Mouse (Mus musculus) heart, embryonic 13.5 days (tissue): ENCODE results near the gene Gm9803. TPM values are rescaled to one million over a fixed set of nuclear protein-coding genes. Genes with fewer than 3 reads are reported as not detected.

Experiments used
- ATAC-seq: fragments of 200-750 bp; cut with Nextera tagmentation; 2 replicates; pipeline ENCODE4 v1.8.0; 2017; ENCODE audit warnings: moderate TSS enrichment; ENCODE audit not compliant: insufficient number of reproducible peaks, low FRiP score, low TSS enrichment; ENCODE audit errors: extremely low read depth
- H3K27ac ChIP-seq: fragments of 300-500 bp; sonication (generic); replicated peaks from 2 replicates; pipeline ENCODE4 v1.5.1; 2015; ENCODE audit warnings: moderate library complexity, mild to moderate bottlenecking, inconsistent platforms
- H3K27me3 ChIP-seq: fragments of 300-500 bp; sonication (generic); replicated peaks from 2 replicates; pipeline ENCODE4 v1.6.1; 2015; ENCODE audit warnings: mild to moderate bottlenecking, inconsistent platforms
- H3K36me3 ChIP-seq: fragments of 300-500 bp; sonication (generic); 2 replicates; pipeline ENCODE4 v1.6.1; 2015; ENCODE audit warnings: mild to moderate bottlenecking, inconsistent platforms
- H3K4me1 ChIP-seq: fragments of 300-500 bp; sonication (generic); 2 replicates; pipeline ENCODE4 v1.6.1; 2015; ENCODE audit warnings: inconsistent platforms
- H3K4me2 ChIP-seq: fragments of 300-500 bp; sonication (generic); 2 replicates; pipeline ENCODE4 v1.6.1; 2015; ENCODE audit warnings: inconsistent platforms, mild to moderate bottlenecking, moderate library complexity
- H3K4me3 ChIP-seq: fragments of 300-500 bp; sonication (generic); 2 replicates; pipeline ENCODE4 v1.5.1; 2015; ENCODE audit warnings: moderate library complexity, mild to moderate bottlenecking, inconsistent platforms
- H3K9ac ChIP-seq: fragments of 300-500 bp; sonication (generic); 2 replicates; pipeline ENCODE4 v1.6.1; 2015; ENCODE audit warnings: inconsistent platforms, mild to moderate bottlenecking, moderate library complexity
- H3K9me3 ChIP-seq: fragments of 300-500 bp; sonication (generic); 2 replicates; pipeline ENCODE4 v1.6.1; 2016; ENCODE audit warnings: inconsistent platforms
- WGBS: fragments of 180-500 bp; shearing (Covaris S2); methylation state at CpG from one replicate; pipeline ENCODE4 v1.1.7; 2015; ENCODE audit warnings: mixed read lengths; 5-methylcytosine and 5-hydroxymethylcytosine counted together
- polyA plus RNA-seq: library from polyadenylated mRNA; unstranded; fragments of >200 nt; fragmentation: Nextera tagmentation; extraction: Ambion mirVana; gene quantifications from 2 replicates; pipeline ENCODE4 v1.2.1, GENCODE M21; 2015

Gm9803 gene
- polyA plus RNA-seq, 1 experiment from 2014 or later, result 14.9 TPM

GRCm38 (mm10) chr10:43485751-43486268, 38.1 kb upstream of the Gm9803 start:
- Histone ChIP-seq H3K27ac (no peak overlapping the region), H3K36me3 (no peaks in the 10 kb centered on the region), H3K4me3 (no peak overlapping the region), H3K4me1 (peaks cover 79% of the 10 kb centered on the region), H3K4me2 (no peak overlapping the region), H3K27me3 (no peaks in the 10 kb centered on the region), H3K9ac (no peak overlapping the region), H3K9me3 (no peaks in the 10 kb centered on the region)
- 80% methylated on average over 6 of the region's 6 CpGs for WGBS
- no peak for ATAC-seq

- Histone ChIP-seq H3K27me3 (no peaks in the 10 kb centered on the region), H3K9ac (no peak overlapping the region), H3K4me1 (peaks cover 65% of the 10 kb centered on the region), H3K4me3 (no peak overlapping the region), H3K27ac (peak overlapping the region; percentile 36; the same call in 1 of the 2 replicates), H3K9me3 (no peaks in the 10 kb centered on the region), H3K36me3 (no peaks in the 10 kb centered on the region), H3K4me2 (no peak overlapping the region)
- WGBS, result 62% methylated on average over 3 of the region's 3 CpGs
- no peak for ATAC-seq
These were observed 36.4 kb upstream of the Gm9803 start for GRCm38 (mm10) chr10:43487441-43488010.

GRCm38 (mm10) chr10:43488258-43488657, 35.6 kb upstream of the Gm9803 start:
- Histone ChIP-seq H3K9me3 (no peaks in the 10 kb centered on the region), H3K9ac (no peak overlapping the region), H3K27ac (no peak overlapping the region), H3K27me3 (no peaks in the 10 kb centered on the region), H3K4me2 (no peak overlapping the region), H3K4me3 (no peak overlapping the region), H3K36me3 (no peaks in the 10 kb centered on the region), H3K4me1 (peaks cover 57% of the 10 kb centered on the region)
- 73% methylated on average over 4 of the region's 4 CpGs for WGBS
- ATAC-seq, result no peak

- Histone ChIP-seq H3K4me2 (peak overlapping the region; percentile 47), H3K36me3 (peaks cover 2% of the 10 kb centered on the region), H3K4me3 (no peak overlapping the region), H3K9me3 (no peaks in the 10 kb centered on the region), H3K4me1 (peaks cover 53% of the 10 kb centered on the region), H3K9ac (no peak overlapping the region), H3K27ac (peak overlapping the region; percentile 68), H3K27me3 (no peaks in the 10 kb centered on the region)
- WGBS, result 72% methylated on average over 7 of the region's 7 CpGs
- no peak for ATAC-seq
These were observed 34.7 kb upstream of the Gm9803 start for GRCm38 (mm10) chr10:43489139-43489538.

- no peak for ATAC-seq
- 18% methylated on average over 6 of the region's 6 CpGs for WGBS
- Histone ChIP-seq H3K27me3 (no peaks in the 10 kb centered on the region), H3K4me1 (peaks cover 49% of the 10 kb centered on the region), H3K4me3 (no peak overlapping the region), H3K4me2 (peak overlapping the region; percentile 47), H3K27ac (peak overlapping the region; percentile 68), H3K9ac (0 out of 2 replicates have a peak overlapping the region, but pooled peaks have one; percentile 16), H3K36me3 (peaks cover 6% of the 10 kb centered on the region), H3K9me3 (no peaks in the 10 kb centered on the region)
These were observed 34.3 kb upstream of the Gm9803 start for GRCm38 (mm10) chr10:43489550-43489949.

- H3K27ac ChIP-seq, result peak overlapping the region; percentile 68
- peak overlapping the region; percentile 47 for H3K4me2 ChIP-seq
- ATAC-seq, result no peak
- H3K36me3 ChIP-seq, result peaks cover 11% of the 10 kb centered on the region
- no peak overlapping the region for H3K4me3 ChIP-seq
- peaks cover 47% of the 10 kb centered on the region for H3K4me1 ChIP-seq
- WGBS, result 59% methylated on average over 8 of the region's 8 CpGs
- 0 out of 2 replicates have a peak overlapping the region, but pooled peaks have one; percentile 16 for H3K9ac ChIP-seq
- no peaks in the 10 kb centered on the region for H3K9me3 ChIP-seq
- H3K27me3 ChIP-seq, result no peaks in the 10 kb centered on the region
These were observed 33.9 kb upstream of the Gm9803 start for GRCm38 (mm10) chr10:43490034-43490433.

GRCm38 (mm10) chr10:43490846-43491245, 33.0 kb upstream of the Gm9803 start:
- H3K9me3 ChIP-seq, result no peaks in the 10 kb centered on the region
- H3K4me1 ChIP-seq, result peaks cover 43% of the 10 kb centered on the region
- H3K4me2 ChIP-seq, result no peak overlapping the region
- ATAC-seq, result no peak
- peaks cover 19% of the 10 kb centered on the region for H3K36me3 ChIP-seq
- no peak overlapping the region for H3K4me3 ChIP-seq
- no peaks in the 10 kb centered on the region for H3K27me3 ChIP-seq
- 0 out of 2 replicates have a peak overlapping the region, but pooled peaks have one; percentile 68 for H3K27ac ChIP-seq
- WGBS, result 73% methylated on average over 5 of the region's 5 CpGs
- H3K9ac ChIP-seq, result no peak overlapping the region

DNA sequence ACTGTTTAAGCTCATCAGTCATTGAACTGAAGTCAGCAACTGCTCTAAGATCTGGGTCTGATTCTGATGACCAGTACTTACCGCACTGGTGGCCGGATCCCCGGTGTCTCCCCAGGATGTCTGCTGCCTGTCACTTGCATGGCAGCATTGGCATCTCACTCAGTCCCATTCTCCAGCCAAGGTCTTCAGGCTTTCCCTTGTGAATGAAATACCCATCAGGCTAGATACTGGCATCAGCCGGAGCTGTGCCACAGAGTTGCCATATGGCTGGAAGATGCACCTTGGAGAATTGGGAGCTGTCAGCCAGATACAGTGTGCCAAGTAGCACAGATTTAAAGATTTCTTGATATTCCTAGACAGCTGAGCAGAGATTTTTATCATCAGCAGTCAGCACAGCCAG, 21.3 kb upstream of the Gm9803 start:
- peaks cover 58% of the 10 kb centered on the region for H3K36me3 ChIP-seq
- ATAC-seq, result no peak
- 91% methylated on average over 4 of the region's 4 CpGs for WGBS

DNA sequence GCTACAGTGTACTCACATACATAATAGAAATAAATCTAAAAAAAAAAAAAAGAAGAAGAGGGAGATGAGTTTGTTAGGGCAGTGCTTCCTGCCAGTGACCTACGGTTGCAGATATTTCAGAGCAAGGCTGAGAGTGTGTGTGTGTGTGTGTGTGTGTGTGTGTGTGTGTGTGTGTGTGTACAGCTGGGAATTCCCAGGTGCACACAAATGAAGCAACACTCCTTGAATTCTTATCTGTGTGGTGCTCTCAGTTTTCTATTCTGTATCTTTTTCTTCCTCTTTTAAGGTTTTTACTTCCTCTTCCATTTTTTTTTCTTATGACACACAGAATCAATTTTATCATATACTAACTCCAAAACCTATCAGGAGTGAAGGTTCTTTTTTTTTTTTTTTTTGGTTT, 19.6 kb upstream of the Gm9803 start:
- Histone ChIP-seq H3K4me1 (no peaks in the 10 kb centered on the region), H3K27ac (no peak overlapping the region), H3K9me3 (no peaks in the 10 kb centered on the region), H3K27me3 (no peaks in the 10 kb centered on the region), H3K4me3 (no peak overlapping the region), H3K9ac (no peak overlapping the region), H3K4me2 (no peak overlapping the region), H3K36me3 (peaks cover 47% of the 10 kb centered on the region)
- WGBS, result 67% methylated on average over 1 of the region's 1 CpGs
- ATAC-seq, result no peak

More for the DNA sequence above, 21.3 kb upstream of the Gm9803 start:
- H3K9me3 ChIP-seq, result no peaks in the 10 kb centered on the region
- no peak overlapping the region for H3K4me3 ChIP-seq
- no peak overlapping the region for H3K4me2 ChIP-seq
- H3K9ac ChIP-seq, result no peak overlapping the region
- H3K4me1 ChIP-seq, result no peaks in the 10 kb centered on the region
- no peaks in the 10 kb centered on the region for H3K27me3 ChIP-seq
- H3K27ac ChIP-seq, result no peak overlapping the region

- Histone ChIP-seq H3K9ac (no peak overlapping the region), H3K4me3 (no peak overlapping the region), H3K36me3 (peaks cover 54% of the 10 kb centered on the region), H3K4me2 (no peak overlapping the region), H3K9me3 (no peaks in the 10 kb centered on the region), H3K27ac (no peak overlapping the region), H3K4me1 (no peaks in the 10 kb centered on the region), H3K27me3 (no peaks in the 10 kb centered on the region)
- WGBS, result 71% methylated on average over 4 of the region's 4 CpGs
- ATAC-seq, result no peak
These were observed 16.8 kb upstream of the Gm9803 start for GRCm38 (mm10) chr10:43507051-43507450.

- Histone ChIP-seq H3K27me3 (no peaks in the 10 kb centered on the region), H3K9me3 (no peaks in the 10 kb centered on the region), H3K4me2 (no peak overlapping the region), H3K4me3 (no peak overlapping the region), H3K36me3 (peaks cover 60% of the 10 kb centered on the region), H3K9ac (no peak overlapping the region), H3K27ac (no peak overlapping the region), H3K4me1 (no peaks in the 10 kb centered on the region)
- ATAC-seq, result no peak
- WGBS, result 84% methylated on average over 7 of the region's 7 CpGs
These were observed 14.7 kb upstream of the Gm9803 start for GRCm38 (mm10) chr10:43509228-43509627.

GRCm38 (mm10) chr10:43512976-43513375, 10.9 kb upstream of the Gm9803 start:
- peaks cover 10% of the 10 kb centered on the region for H3K4me1 ChIP-seq
- H3K4me2 ChIP-seq, result no peak overlapping the region
- 94% methylated on average over 10 of the region's 10 CpGs for WGBS
- H3K27ac ChIP-seq, result no peak overlapping the region
- no peaks in the 10 kb centered on the region for H3K27me3 ChIP-seq
- no peaks in the 10 kb centered on the region for H3K9me3 ChIP-seq
- peaks cover 54% of the 10 kb centered on the region for H3K36me3 ChIP-seq
- no peak overlapping the region for H3K4me3 ChIP-seq
- no peak for ATAC-seq
- H3K9ac ChIP-seq, result no peak overlapping the region
